Mouse (Mus musculus) lung, embryonic 14.5 days (tissue): ENCODE measurements around the gene Rdh11. TPM values are rescaled to one million over a fixed set of nuclear protein-coding genes. Genes with fewer than 3 reads are reported as not detected.

ENCODE experiments used
- ATAC-seq: fragments of 200-750 bp; cut with Nextera tagmentation; 2 replicates; pipeline ENCODE4 v1.8.0; 2017; ENCODE audit warnings: mild to moderate bottlenecking, moderate TSS enrichment, moderate library complexity; ENCODE audit not compliant: insufficient read depth
- DNase-seq: peaks from one replicate; pipeline ENCODE4 v3.0.0-alpha.2; 2015
- H3K27ac ChIP-seq: fragments of 300-500 bp; sonication (generic); 2 replicates; pipeline ENCODE4 v1.5.1; 2014; ENCODE audit warnings: low read depth, mild to moderate bottlenecking, moderate library complexity
- H3K27me3 ChIP-seq: fragments of 300-500 bp; sonication (generic); 2 replicates; pipeline ENCODE4 v1.6.1; 2014; ENCODE audit warnings: low read length, control low read depth; ENCODE audit not compliant: insufficient read depth
- H3K36me3 ChIP-seq: fragments of 300-500 bp; sonication (generic); 2 replicates; pipeline ENCODE4 v1.6.1; 2014; ENCODE audit warnings: control low read depth; ENCODE audit not compliant: insufficient read depth
- H3K4me1 ChIP-seq: fragments of 300-500 bp; sonication (generic); 2 replicates; pipeline ENCODE4 v1.6.1; 2014; ENCODE audit warnings: antibody characterized with exemption, control low read depth; ENCODE audit not compliant: insufficient read depth
- H3K4me2 ChIP-seq: fragments of 300-500 bp; sonication (generic); 2 replicates; pipeline ENCODE4 v1.6.1; 2014; ENCODE audit warnings: mild to moderate bottlenecking
- H3K4me3 ChIP-seq: fragments of 300-500 bp; sonication (generic); 2 replicates; pipeline ENCODE4 v1.5.1; 2014; ENCODE audit warnings: low read depth, low read length
- H3K9ac ChIP-seq: fragments of 300-500 bp; sonication (generic); 2 replicates; pipeline ENCODE4 v1.6.1; 2014
- H3K9me3 ChIP-seq: fragments of 300-500 bp; sonication (generic); 2 replicates; pipeline ENCODE4 v1.6.1; 2016; ENCODE audit warnings: low read depth, low read length, control low read depth
- CTCF ChIP-seq: IDR thresholded peaks from 2 replicates; pipeline ENCODE4 v1.5.1; 2016; ENCODE audit warnings: antibody characterized with exemption, low read depth
- WGBS: fragments of 180-500 bp; shearing (Covaris S2); extraction: QIAGEN DNeasy Blood & Tissue Kit; methylation state at CpG from one replicate; pipeline ENCODE4 v1.1.7; 2014; 5-methylcytosine and 5-hydroxymethylcytosine counted together
- polyA plus RNA-seq: library from polyadenylated mRNA; unstranded; fragments of >200 nt; fragmentation: Nextera tagmentation; extraction: Ambion mirVana; gene quantifications from 2 replicates; pipeline ENCODE4 v1.2.1, GENCODE M21; 2014

Gene Rdh11
- polyA plus RNA-seq, 1 experiment from 2014 or later = 26.6 TPM

GRCm38 (mm10) chr12:79131178-79131675, 60.9 kb downstream of the Rdh11 start:
- H3K9ac ChIP-seq = 0 out of 2 replicates have a peak overlapping the region, but pooled peaks have one; percentile 38
- no peaks in the 10 kb centered on the region for H3K4me1 ChIP-seq
- H3K36me3 ChIP-seq = no peaks in the 10 kb centered on the region
- DNase-seq (no peak), ATAC-seq (no peak)
- H3K4me3 ChIP-seq = peak overlapping the region; percentile 35
- TF ChIP-seq CTCF = no peak
- 2% methylated on average over 22 of the region's 22 CpGs for WGBS
- peak overlapping the region; percentile 78 for H3K4me2 ChIP-seq
- H3K9me3 ChIP-seq = no peaks in the 10 kb centered on the region
- H3K27ac ChIP-seq = no peak overlapping the region
- H3K27me3 ChIP-seq = peaks cover 33% of the 10 kb centered on the region

- Histone ChIP-seq H3K9ac (peak within 1 kb of the TSS; percentile 38), H3K9me3 (no peaks in the 10 kb centered on the region), H3K27me3 (peaks cover 33% of the 10 kb centered on the region), H3K27ac (no peak within 1 kb of the TSS), H3K4me2 (peak within 1 kb of the TSS; percentile 78), H3K36me3 (no peaks in the 10 kb centered on the region), H3K4me3 (peak within 1 kb of the TSS; percentile 35), H3K4me1 (no peaks in the 10 kb centered on the region)
- TF ChIP-seq CTCF = no peak
- DNase-seq = peak; percentile 86
- WGBS = under 1% methylated on average over 47 of the region's 47 CpGs
- ATAC-seq = peak; percentile 96
Observed at GRCm38 (mm10) chr12:79130299-79131177, 61.6 kb downstream of the Rdh11 start, which contains the start of gene Arg2. Arg2 (plus strand) TSS chr12:79130777.

Other genes with a start within 250 kb of the Rdh11 start
- 5.6 and 5.7 TPM in 2 replicates for gene Tmem229b, start 184.7 kb downstream of the Rdh11 start, polyA plus RNA-seq
- gene Plekhh1, start 163.1 kb downstream of the Rdh11 start, polyA plus RNA-seq = 3.9 and 5.2 TPM in 2 replicates
- 23.5 and 24.7 TPM in 2 replicates for gene Pigh, start 102.6 kb downstream of the Rdh11 start, polyA plus RNA-seq
- 6.7 and 6.9 TPM in 2 replicates for gene Arg2, start 61.5 kb downstream of the Rdh11 start, polyA plus RNA-seq
- 77.5 and 79.6 TPM in 2 replicates for gene Vti1b, start 19.6 kb downstream of the Rdh11 start, polyA plus RNA-seq
- gene Rdh12, start 16.6 kb upstream of the Rdh11 start, polyA plus RNA-seq = 1.9 and 2.3 TPM in 2 replicates
- gene Zfyve26, start 104.0 kb upstream of the Rdh11 start, polyA plus RNA-seq = 12.8 and 16.5 TPM in 2 replicates
- gene Rad51b, start 105.0 kb upstream of the Rdh11 start, polyA plus RNA-seq = 8.0 and 8.1 TPM in 2 replicates